Mouse (Mus musculus) lung, embryonic 14.5 days (tissue): ENCODE results near the gene Dnajc28. TPM values are rescaled to one million over a fixed set of nuclear protein-coding genes. Genes with fewer than 3 reads are reported as not detected.

Experiments
- ATAC-seq: fragments of 200-750 bp; cut with Nextera tagmentation; 2 replicates; pipeline ENCODE4 v1.8.0; 2017; ENCODE audit warnings: mild to moderate bottlenecking, moderate TSS enrichment, moderate library complexity; ENCODE audit not compliant: insufficient read depth
- DNase-seq: peaks from one replicate; pipeline ENCODE4 v3.0.0-alpha.2; 2015
- H3K27ac ChIP-seq: fragments of 300-500 bp; sonication (generic); 2 replicates; pipeline ENCODE4 v1.5.1; 2014; ENCODE audit warnings: low read depth, mild to moderate bottlenecking, moderate library complexity
- H3K27me3 ChIP-seq: fragments of 300-500 bp; sonication (generic); 2 replicates; pipeline ENCODE4 v1.6.1; 2014; ENCODE audit warnings: low read length, control low read depth; ENCODE audit not compliant: insufficient read depth
- H3K36me3 ChIP-seq: fragments of 300-500 bp; sonication (generic); 2 replicates; pipeline ENCODE4 v1.6.1; 2014; ENCODE audit warnings: control low read depth; ENCODE audit not compliant: insufficient read depth
- H3K4me1 ChIP-seq: fragments of 300-500 bp; sonication (generic); 2 replicates; pipeline ENCODE4 v1.6.1; 2014; ENCODE audit warnings: antibody characterized with exemption, control low read depth; ENCODE audit not compliant: insufficient read depth
- H3K4me2 ChIP-seq: fragments of 300-500 bp; sonication (generic); 2 replicates; pipeline ENCODE4 v1.6.1; 2014; ENCODE audit warnings: mild to moderate bottlenecking
- H3K4me3 ChIP-seq: fragments of 300-500 bp; sonication (generic); 2 replicates; pipeline ENCODE4 v1.5.1; 2014; ENCODE audit warnings: low read depth, low read length
- H3K9ac ChIP-seq: fragments of 300-500 bp; sonication (generic); 2 replicates; pipeline ENCODE4 v1.6.1; 2014
- H3K9me3 ChIP-seq: fragments of 300-500 bp; sonication (generic); 2 replicates; pipeline ENCODE4 v1.6.1; 2016; ENCODE audit warnings: low read depth, low read length, control low read depth
- CTCF ChIP-seq: IDR thresholded peaks from 2 replicates; pipeline ENCODE4 v1.5.1; 2016; ENCODE audit warnings: antibody characterized with exemption, low read depth
- WGBS: fragments of 180-500 bp; shearing (Covaris S2); extraction: QIAGEN DNeasy Blood & Tissue Kit; methylation state at CpG from one replicate; pipeline ENCODE4 v1.1.7; 2014; 5-methylcytosine and 5-hydroxymethylcytosine counted together
- polyA plus RNA-seq: library from polyadenylated mRNA; unstranded; fragments of >200 nt; fragmentation: Nextera tagmentation; extraction: Ambion mirVana; gene quantifications from 2 replicates; pipeline ENCODE4 v1.2.1, GENCODE M21; 2014

The Dnajc28 gene
- polyA plus RNA-seq, 1 experiment from 2014 or later = 2.7 TPM

DNA sequence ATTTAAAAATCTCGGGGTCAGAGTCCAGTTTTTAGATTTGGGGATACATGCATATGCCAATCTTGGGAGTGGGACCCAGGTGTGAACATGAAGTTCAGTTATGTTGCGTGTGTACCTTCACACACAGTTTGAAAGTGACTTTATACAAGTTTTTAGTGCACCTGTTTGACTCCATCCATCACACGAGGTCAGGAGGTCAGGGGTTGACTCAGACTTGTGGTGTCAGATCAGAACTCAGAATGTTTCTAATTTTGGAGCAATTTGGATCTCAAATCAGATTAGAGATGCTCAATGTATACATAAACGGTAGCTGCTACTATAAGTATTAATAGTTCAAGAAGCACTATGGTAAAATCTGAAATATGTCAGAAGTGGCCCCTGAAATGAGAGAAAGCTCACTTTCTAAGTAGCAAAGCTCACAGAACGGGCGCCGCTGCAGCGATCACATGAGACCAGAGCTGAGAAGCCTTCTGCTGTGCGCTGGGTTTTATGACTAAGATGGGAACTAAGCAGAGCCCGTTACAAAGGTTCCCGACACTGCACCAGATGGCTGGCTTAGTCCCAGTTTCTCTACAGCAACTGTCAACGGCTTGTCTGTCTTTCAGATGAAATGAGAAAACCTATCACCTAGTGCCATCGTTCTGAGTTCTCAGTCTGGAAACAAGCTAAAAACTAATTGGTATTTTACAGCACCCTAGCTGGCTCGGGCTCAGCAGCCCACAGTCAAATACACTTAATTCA lies 39.7 kb downstream of the Dnajc28 start:
- H3K4me2 ChIP-seq = no peak overlapping the region
- H3K4me1 ChIP-seq = no peaks in the 10 kb centered on the region
- H3K36me3 ChIP-seq = peaks cover 18% of the 10 kb centered on the region; the same call in 1 of the 2 replicates
- H3K27ac ChIP-seq = no peak overlapping the region
- H3K4me3 ChIP-seq = no peak overlapping the region
- H3K9me3 ChIP-seq = no peaks in the 10 kb centered on the region
- no peak for ATAC-seq
- WGBS = 76% methylated on average over 14 of the region's 14 CpGs
- no peaks in the 10 kb centered on the region for H3K27me3 ChIP-seq
- DNase-seq = no peak
- no peak overlapping the region for H3K9ac ChIP-seq
- TF ChIP-seq CTCF = no peak

DNA sequence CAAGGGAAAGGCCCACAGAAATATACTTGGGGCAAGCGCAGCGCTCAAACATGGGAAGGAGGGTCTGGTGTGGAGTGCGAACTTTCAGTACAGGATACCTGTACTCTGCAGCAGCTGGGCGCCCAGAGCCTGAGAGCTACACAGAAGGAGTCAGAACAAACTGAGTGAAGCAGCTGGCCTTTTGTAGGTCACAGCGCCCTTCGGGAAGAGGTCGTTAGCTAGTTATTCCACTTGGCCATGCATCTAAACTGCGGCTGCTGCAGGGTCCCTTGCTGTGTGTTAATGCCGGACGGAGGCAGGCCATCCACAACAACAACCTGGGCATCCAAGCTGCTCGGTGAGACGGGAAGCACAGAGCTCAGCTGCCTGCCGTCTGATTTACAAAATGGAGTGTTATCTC lies 43.7 kb downstream of the Dnajc28 start:
- ATAC-seq = no peak
- no peak overlapping the region for H3K9ac ChIP-seq
- no peaks in the 10 kb centered on the region for H3K27me3 ChIP-seq
- no peak for DNase-seq
- TF ChIP-seq CTCF = no peak
- H3K9me3 ChIP-seq = no peaks in the 10 kb centered on the region
- no peak overlapping the region for H3K4me3 ChIP-seq
- WGBS = 72% methylated on average over 13 of the region's 13 CpGs
- no peak overlapping the region for H3K27ac ChIP-seq
- 0 out of 2 replicates have a peak, but pooled peaks cover 8% of the 10 kb centered on the region for H3K36me3 ChIP-seq
- no peaks in the 10 kb centered on the region for H3K4me1 ChIP-seq
- no peak overlapping the region for H3K4me2 ChIP-seq

DNA sequence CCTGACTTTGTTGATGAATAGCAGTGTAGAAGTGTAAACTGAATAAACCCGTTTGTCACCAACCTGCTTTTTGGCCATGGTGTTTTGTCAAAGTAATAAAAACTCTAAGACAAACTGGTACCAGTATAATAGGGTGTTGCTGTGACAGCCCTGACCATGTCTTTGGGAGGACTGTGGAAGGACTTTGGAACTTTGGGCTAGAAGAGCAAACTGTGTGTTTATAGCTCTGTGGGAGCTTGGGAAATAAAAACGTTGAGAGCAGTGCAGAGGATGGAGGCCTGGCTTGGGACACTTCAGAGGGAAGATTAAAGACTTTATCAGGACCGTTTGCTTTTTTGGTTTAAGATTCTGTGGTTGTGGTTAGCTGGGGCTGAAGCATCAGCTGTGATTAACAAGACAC lies 47.7 kb downstream of the Dnajc28 start:
- no peaks in the 10 kb centered on the region for H3K9me3 ChIP-seq
- 47% methylated on average over 3 of the region's 3 CpGs for WGBS
- H3K27ac ChIP-seq = no peak overlapping the region
- no peaks in the 10 kb centered on the region for H3K27me3 ChIP-seq
- ATAC-seq = no peak
- H3K4me2 ChIP-seq = no peak overlapping the region
- TF ChIP-seq CTCF = no peak
- H3K36me3 ChIP-seq = no peaks in the 10 kb centered on the region
- DNase-seq = no peak
- H3K4me1 ChIP-seq = no peaks in the 10 kb centered on the region
- H3K4me3 ChIP-seq = no peak overlapping the region
- no peak overlapping the region for H3K9ac ChIP-seq

DNA sequence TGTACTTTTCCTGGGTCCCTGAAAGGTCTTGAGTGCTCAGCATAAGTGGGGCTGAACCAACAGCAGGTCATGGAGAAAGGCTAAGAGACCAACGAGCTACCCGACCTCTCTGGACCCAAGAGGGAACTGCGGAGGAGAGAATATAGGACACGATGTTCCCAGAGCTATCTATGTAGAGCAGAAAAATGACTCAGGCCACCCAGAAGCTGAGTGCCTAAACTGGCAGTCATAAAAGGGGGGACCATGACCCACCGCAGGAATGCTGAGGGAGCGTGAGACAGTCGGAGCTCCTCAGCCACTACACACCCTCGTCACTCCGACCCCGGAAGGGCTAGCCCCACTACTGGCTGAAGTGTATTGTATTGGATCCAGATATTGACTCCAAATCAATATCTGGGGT lies 49.9 kb downstream of the Dnajc28 start:
- TF ChIP-seq CTCF = no peak
- no peaks in the 10 kb centered on the region for H3K4me1 ChIP-seq
- WGBS = 74% methylated on average over 10 of the region's 10 CpGs
- ATAC-seq (no peak), DNase-seq (no peak)
- H3K27ac ChIP-seq = no peak overlapping the region
- no peak overlapping the region for H3K4me2 ChIP-seq
- H3K9ac ChIP-seq = no peak overlapping the region
- peaks cover 4% of the 10 kb centered on the region; the same call in 1 of the 2 replicates for H3K36me3 ChIP-seq
- H3K4me3 ChIP-seq = no peak overlapping the region
- no peaks in the 10 kb centered on the region for H3K27me3 ChIP-seq
- H3K9me3 ChIP-seq = no peaks in the 10 kb centered on the region

DNA sequence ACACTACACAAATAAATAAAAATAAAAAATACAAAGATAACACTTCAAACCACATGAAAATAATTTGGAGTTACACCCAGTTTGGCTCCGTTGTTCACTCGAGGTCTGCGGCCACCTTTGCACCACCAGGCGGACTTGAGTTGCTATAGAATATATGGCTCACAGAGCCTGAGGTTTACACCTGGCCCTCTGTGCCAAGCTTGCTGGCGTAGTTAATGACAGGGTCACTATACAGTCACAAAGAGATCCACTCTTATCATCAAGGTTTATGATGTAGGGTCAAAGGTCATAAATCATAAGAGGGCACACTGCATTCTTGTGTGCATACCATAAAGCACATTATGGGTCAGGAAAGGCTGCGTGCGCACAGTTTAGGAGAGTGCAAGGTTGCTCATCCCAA lies 52.8 kb downstream of the Dnajc28 start:
- Histone ChIP-seq H3K4me3 (no peak overlapping the region), H3K4me2 (no peak overlapping the region), H3K9ac (no peak overlapping the region), H3K36me3 (peaks cover 28% of the 10 kb centered on the region), H3K27me3 (no peaks in the 10 kb centered on the region), H3K4me1 (no peaks in the 10 kb centered on the region), H3K27ac (no peak overlapping the region), H3K9me3 (no peaks in the 10 kb centered on the region)
- TF ChIP-seq CTCF = no peak
- no peak for DNase-seq
- 77% methylated on average over 7 of the region's 7 CpGs for WGBS
- ATAC-seq = no peak

DNA sequence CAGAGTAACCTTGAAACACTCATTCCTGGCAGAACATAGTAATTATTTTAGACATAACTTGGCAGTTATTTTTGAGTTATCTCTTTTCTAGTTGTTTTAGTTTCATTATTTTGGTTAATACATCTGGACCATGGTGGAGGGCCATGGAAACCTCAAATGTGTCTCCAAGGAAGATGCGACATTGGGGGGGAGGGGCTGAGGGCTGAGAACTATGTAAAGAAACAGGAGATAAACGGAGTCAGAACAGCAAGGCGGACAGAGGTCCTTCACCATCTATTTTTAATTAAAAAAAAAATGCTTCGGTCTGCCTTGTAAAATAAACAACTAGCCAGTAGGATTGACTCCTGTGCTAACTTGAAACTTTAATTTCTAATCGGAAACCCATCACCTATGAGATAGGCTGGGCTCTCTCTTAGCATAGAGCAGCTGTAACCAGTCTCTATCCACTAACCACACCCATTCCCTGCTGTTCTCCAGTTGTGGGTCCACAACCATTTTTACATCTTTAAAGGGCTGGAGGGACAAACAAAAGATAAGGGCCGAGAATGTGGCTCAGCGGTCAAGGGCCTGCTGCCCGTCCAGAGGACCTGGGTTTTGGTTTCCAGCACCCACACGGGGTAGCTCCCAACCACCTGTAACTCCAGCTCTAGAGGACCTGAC lies 53.4 kb downstream of the Dnajc28 start:
- H3K9ac ChIP-seq = no peak overlapping the region
- H3K9me3 ChIP-seq = no peaks in the 10 kb centered on the region
- H3K4me1 ChIP-seq = no peaks in the 10 kb centered on the region
- peaks cover 32% of the 10 kb centered on the region for H3K36me3 ChIP-seq
- no peak overlapping the region for H3K27ac ChIP-seq
- H3K4me2 ChIP-seq = no peak overlapping the region
- no peak for TF ChIP-seq CTCF
- DNase-seq = no peak
- ATAC-seq = no peak
- H3K4me3 ChIP-seq = no peak overlapping the region
- H3K27me3 ChIP-seq = no peaks in the 10 kb centered on the region
- WGBS = 42% methylated on average over 9 of the region's 9 CpGs

DNA sequence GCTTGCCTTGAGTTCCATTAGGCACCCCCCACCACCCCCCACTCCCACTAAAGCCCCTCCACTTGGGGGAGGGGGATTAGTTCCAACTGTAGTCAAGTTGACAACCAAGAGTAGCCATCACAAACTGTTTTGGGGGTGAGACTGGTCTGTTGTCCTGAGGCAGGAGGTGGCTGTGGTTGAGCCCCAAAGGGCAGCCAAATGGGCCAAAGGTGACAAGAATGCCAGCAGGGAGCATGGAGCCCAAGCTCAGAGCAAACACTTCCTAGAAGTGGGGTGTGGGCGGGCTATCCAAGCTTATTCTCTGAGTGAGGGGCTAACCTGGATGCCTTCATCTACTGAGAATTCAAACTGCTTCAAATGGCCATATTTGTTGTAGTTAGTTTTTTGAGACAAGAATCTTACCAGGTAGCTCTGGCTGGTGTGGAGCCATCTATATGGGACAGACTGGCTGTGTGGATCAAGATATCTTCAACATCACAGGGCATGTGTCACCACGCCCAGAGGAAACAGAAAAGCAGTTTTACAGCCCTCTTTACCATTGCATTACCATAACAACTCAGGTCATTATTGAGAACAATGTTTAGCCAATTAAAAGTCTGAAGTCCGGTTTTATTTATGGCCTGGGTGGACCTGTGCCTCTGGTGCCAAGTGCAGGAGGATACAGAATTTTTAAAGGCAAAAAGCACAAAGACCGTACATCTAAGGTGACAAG lies 54.1 kb downstream of the Dnajc28 start:
- TF ChIP-seq CTCF = no peak
- ATAC-seq (no peak), DNase-seq (no peak)
- Histone ChIP-seq H3K36me3 (peaks cover 37% of the 10 kb centered on the region), H3K9me3 (no peaks in the 10 kb centered on the region), H3K9ac (no peak overlapping the region), H3K27me3 (no peaks in the 10 kb centered on the region), H3K4me1 (no peaks in the 10 kb centered on the region), H3K27ac (no peak overlapping the region), H3K4me2 (no peak overlapping the region), H3K4me3 (no peak overlapping the region)
- 81% methylated on average over 4 of the region's 4 CpGs for WGBS

Other genes starting within 250 kb of the Dnajc28 start
- gene Ifnar2, start 246.2 kb downstream of the Dnajc28 start, polyA plus RNA-seq = 54.1 and 62.0 TPM in 2 replicates
- gene Gm21970, start 227.3 kb downstream of the Dnajc28 start, polyA plus RNA-seq = 0.47 TPM in 1 of 2 replicates, not detected in the other
- gene Il10rb, start 212.9 kb downstream of the Dnajc28 start, polyA plus RNA-seq = 32.8 and 36.4 TPM in 2 replicates
- 73.3 and 73.6 TPM in 2 replicates for gene Ifnar1, start 133.8 kb downstream of the Dnajc28 start, polyA plus RNA-seq
- gene Ifngr2, start 72.0 kb downstream of the Dnajc28 start, polyA plus RNA-seq = 47.7 and 52.1 TPM in 2 replicates
- 33.1 and 37.2 TPM in 2 replicates for gene Tmem50b, start 21.2 kb downstream of the Dnajc28 start, polyA plus RNA-seq
- 113 and 129 TPM in 2 replicates for gene Gart, start 27.9 kb upstream of the Dnajc28 start, polyA plus RNA-seq
- gene Son, start 28.5 kb upstream of the Dnajc28 start, polyA plus RNA-seq = 149 and 155 TPM in 2 replicates
- 34.4 and 35.9 TPM in 2 replicates for gene Donson, start 69.7 kb upstream of the Dnajc28 start, polyA plus RNA-seq
- 69.7 and 74.5 TPM in 2 replicates for gene Cryzl1, start 109.9 kb upstream of the Dnajc28 start, polyA plus RNA-seq
- 25.4 and 28.5 TPM in 2 replicates for gene Itsn1, start 110.3 kb upstream of the Dnajc28 start, polyA plus RNA-seq